Mouse (Mus musculus) G1E (cell line): ENCODE data around the gene Mrpl36.

Experiments
- CTCF ChIP-seq: IDR thresholded peaks from 2 replicates; pipeline ENCODE4 v1.5.1; 2012; ENCODE audit warnings: low read depth, low read length, inconsistent platforms, mixed read lengths
- GATA1 ChIP-seq: IDR thresholded peaks from 2 replicates; pipeline ENCODE4 v1.6.1; 2012; ENCODE audit warnings: borderline replicate concordance, low read length, inconsistent platforms, mixed read lengths
- GATA2 ChIP-seq: IDR thresholded peaks from 2 replicates; pipeline ENCODE4 v1.6.1; 2012; ENCODE audit warnings: low read depth, low read length, inconsistent platforms, borderline replicate concordance
- POLR2AphosphoS5 ChIP-seq: IDR thresholded peaks from 2 replicates; pipeline ENCODE4 v1.6.1; 2012; ENCODE audit warnings: low read depth, low read length, inconsistent platforms; ENCODE audit not compliant: insufficient replicate concordance
- TAL1 ChIP-seq: conservative IDR thresholded peaks from 2 replicates; pipeline ENCODE4 v1.6.1; 2012; ENCODE audit warnings: low read depth, low read length, inconsistent platforms, mixed read lengths

GRCm38 (mm10) chr13:73323406-73323805, 4.9 kb upstream of the Mrpl36 start:
- TF ChIP-seq CTCF (no peak), GATA2 (no peak), GATA1 (no peak), POLR2AphosphoS5 (no peak), TAL1 (no peak)
